Mouse (Mus musculus) embryo, embryonic 10 days (tissue): ENCODE results near the gene Fam168a.
"Not testable (repeated sequence)": the region's sequence is repeated elsewhere in the genome, so short reads cannot be mapped to it uniquely, and the experiment has no call there.

Experiments
- DNase-seq: peaks from one replicate; pipeline ENCODE4 v3.0.0-alpha.2; 2015; ENCODE audit warnings: low spot score

The Fam168a gene

DNA sequence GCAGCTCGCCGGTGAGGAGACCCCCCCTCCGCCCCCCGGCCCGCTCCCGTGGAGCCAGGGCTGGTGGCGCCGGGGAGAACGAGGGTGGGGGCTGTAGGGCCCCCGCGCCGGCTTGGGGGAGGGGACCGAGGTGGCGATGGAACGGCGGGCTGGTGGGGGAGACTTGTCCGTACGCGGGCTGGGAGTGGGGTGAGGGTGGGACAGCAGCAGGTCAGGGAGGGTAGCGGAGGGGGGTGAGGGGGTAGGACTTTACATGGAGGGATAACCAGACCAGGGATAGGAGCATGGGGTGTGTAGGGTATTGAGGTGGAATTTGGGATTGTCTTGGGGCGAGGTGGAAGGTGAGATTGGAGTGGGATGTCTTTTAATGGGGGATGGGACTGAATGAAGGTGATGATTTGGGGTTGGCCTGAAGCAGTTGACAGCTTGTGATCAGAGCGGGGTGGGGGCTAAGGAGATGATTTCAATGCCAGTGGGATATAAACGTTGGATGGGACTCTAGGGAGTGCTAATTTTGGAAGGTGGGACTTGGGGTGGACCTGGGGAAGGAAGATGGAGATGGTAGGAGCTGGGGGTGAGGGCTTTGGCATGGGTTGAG is 547 bp downstream of the Fam168a start:
- DNase-seq: no peak

- no peak for DNase-seq
Observed at GRCm38 (mm10) chr7:100718741-100719140, 12.3 kb downstream of the Fam168a start.

DNA sequence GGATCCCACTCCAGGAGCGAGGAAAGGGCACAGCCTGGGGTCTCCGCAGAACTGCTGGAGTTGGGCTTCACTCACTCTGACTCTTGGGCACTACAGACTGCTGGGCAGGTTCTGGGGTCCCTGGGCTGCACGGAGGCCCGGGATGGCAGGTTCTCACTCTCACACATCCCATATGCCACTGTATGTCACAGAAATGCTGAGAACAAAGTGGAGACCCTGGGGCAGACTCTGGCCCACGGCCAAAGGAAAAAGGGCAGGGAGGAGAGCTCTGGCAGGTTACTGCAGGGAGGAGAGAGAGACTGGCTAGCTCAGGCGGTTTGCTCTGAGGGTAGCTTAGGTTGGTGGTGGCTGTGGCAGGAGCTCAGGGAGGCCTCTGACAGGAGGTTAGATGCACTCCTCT is 15.8 kb downstream of the Fam168a start:
- no peak for DNase-seq

DNA sequence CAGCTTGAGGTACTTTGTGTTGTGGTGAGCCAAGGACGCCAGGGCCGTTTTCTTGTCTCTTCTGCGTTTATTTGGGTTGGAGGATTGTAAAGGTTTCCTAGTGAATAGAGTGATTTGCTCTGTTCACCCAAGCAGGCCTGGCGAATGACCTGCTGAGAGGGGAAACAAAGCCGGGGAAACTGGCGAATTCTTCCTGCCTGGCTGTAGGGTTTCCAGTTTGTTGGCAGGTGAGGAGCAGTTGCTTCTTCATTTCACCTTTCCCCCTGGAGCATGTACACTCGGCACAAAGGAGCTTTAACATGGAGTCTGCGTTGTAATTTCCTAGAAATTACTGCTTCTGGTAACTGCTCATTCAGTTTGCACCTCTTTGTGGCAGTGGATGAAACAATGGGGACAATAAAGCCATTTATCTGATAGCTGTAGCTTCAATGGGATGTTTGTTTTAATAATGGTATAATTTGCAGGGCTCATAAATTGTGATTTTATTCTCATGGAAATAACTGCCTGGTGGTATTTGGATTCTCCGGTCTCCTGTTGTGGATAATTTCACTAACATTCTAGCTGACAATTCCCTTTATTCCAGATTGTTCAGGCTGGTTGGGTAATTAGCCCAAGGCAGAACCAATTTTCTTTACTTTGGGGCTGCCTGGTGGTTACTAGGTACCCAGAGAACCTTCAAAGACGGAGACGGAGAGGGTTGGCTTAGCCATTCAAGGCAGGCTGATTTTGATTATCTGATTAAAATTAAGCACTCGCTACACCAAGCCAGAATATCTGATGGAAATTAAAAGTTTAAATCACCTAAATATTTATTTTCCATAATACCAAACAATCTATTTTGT is 17.2 kb downstream of the Fam168a start:
- DNase-seq: peak; percentile 21

GRCm38 (mm10) chr7:100727538-100728085 is 21.2 kb downstream of the Fam168a start:
- DNase-seq: no peak

GRCm38 (mm10) chr7:100729778-100730177 is 23.3 kb downstream of the Fam168a start:
- DNase-seq: no peak

DNA sequence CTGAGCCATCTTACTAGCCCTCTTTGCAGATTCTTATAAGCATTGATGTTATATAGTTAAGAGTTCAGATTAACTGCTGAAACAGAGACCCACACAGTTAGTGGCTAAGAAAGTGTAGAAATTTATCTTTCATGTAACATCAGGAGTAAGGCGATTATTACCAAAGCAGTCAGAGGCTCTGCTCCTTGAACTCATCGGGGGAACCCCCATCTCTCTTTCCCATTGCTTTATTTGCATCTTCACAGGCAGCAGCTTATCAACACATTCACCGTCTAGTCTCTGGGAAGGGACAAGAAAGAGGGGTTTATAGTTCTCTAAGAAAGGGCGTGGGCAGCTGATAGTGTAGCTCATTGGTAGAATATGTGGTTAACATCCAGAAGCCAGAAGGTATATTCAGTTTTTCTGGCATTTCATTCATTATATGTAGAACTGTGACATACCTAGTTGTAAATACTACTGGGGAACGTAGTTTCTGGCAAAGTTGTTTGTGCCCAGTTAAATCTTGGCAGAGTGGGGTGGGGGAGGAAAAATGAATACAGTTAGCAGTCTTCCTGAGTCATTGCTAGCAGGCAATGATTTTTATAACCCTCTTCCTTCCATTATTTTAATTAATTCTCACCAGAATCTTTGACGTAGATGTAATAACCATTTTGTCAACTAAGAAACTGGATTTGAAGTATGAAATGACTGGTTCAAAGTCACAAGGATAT is 26.1 kb downstream of the Fam168a start:
- no peak for DNase-seq

- peak; percentile 21 for DNase-seq
Observed at GRCm38 (mm10) chr7:100733051-100733813, 26.8 kb downstream of the Fam168a start.

DNA sequence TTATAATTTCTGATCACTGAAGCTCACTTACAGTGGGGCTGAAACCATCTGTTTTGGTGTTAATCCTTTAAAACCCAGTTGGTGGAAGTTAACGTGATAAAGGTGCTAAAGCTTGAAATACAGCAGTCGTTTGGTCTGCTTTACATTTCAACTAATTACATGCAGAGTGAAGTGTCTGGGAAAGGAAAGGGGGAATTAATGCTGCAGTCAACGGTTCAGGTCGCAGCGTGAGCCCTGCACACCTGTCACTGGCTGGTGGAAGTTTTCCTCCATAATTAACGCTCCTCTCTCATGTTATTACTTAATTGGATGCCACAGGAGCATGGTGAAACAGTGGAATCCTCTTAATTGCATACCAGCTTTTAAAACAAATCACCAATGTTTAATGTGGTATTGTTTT is 27.8 kb downstream of the Fam168a start:
- no peak for DNase-seq

GRCm38 (mm10) chr7:100734905-100735304 is 28.5 kb downstream of the Fam168a start:
- not testable (repeated sequence) for DNase-seq

DNA sequence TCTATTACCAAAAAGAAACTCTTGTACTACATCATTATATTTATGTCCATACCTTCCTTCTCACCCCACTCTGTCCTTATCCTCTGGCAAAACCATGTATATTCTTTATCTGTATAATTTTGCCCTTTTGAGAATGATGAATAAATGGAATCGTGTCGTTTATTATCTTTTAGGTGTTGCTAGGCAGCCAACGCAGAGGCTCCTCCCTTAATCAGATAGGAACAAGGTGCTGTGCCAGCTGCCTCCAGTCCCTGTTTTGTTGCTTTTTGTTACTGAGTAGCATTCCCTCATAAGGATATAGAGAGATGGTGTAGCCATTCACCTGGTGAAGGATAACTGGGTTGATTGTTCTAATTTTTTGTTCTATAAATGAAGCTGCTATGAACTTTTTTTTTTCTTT is 29.7 kb downstream of the Fam168a start:
- no peak for DNase-seq

DNA sequence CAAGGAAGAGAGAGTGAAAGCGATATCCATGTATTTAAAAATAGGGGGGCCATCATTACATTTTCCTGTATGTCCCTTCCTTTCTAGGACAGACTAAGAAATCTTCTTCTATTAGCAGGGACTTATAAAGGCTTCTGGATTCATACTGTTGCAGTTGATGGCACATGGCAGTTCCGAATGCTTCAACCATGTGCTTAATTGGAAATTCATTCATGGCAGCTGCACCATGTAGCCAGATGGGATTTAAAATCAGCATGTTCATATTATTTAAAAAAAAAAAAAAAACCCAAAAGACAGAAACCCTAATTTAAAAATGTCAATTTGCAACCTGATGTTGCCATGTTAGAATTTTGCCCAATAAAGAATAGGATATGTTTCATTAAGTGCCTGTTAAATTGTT is 37.9 kb downstream of the Fam168a start:
- DNase-seq: no peak

DNA sequence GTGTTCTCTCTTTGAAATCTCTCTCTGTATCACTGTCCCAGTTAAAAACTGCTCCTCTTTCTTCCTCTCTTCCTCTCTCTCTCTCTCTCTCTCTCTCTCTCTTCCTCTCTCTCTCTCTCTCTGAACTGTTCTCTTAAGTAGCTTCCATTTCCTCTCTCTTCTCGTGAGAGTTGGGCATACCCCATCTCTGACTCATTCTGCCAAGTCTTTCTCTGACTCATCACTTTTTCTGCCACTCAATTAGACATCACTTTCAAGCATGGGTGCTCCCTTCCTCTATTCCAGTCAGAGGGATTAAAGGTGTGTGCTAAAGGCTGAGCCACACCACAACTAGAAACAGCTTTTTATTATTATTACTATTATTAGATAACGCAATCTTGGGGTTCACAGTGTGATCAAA is 43.7 kb downstream of the Fam168a start:
- DNase-seq: no peak

DNA sequence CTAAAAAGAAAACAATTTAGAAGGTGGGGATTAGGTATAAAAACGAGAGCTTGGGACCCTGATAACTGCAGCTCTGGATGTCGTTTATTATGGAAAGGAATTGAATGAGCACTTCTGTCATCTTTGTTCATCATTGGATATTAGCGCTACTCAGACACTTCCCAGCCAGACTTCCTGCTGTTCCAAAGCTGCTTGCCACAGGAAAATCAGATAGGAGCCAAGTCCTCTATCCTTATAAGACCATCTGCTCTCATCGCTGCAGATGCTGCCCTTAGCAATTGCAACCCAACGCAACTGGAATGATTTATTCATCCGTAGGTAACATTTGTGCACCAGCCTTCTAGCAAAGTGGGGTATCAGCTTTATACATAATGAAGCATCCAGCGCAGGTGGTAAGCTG is 52.3 kb downstream of the Fam168a start:
- DNase-seq: no peak

GRCm38 (mm10) chr7:100762726-100763125 is 56.3 kb downstream of the Fam168a start:
- DNase-seq: no peak

DNA sequence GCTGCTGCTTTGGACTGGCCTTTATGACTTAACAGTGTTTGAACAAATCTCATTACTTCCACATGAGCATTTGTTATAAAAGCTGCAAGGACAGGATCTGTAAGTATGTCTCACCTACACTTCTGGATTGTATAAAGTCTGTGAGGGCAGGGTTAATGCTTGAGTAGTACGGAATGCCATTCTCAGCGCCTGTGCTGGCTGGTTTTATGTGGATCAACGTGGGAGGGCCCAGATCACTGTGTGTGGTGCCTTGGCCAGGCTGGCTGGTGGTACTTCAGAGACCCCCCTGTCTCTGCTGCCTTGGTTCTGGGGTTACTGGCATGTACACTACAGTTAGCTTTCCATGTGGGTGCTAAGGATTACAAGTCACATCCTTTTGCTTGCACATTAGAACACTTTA is 61.1 kb downstream of the Fam168a start:
- peak; percentile 12 for DNase-seq

GRCm38 (mm10) chr7:100768009-100768408 is 61.6 kb downstream of the Fam168a start:
- DNase-seq: no peak

DNA sequence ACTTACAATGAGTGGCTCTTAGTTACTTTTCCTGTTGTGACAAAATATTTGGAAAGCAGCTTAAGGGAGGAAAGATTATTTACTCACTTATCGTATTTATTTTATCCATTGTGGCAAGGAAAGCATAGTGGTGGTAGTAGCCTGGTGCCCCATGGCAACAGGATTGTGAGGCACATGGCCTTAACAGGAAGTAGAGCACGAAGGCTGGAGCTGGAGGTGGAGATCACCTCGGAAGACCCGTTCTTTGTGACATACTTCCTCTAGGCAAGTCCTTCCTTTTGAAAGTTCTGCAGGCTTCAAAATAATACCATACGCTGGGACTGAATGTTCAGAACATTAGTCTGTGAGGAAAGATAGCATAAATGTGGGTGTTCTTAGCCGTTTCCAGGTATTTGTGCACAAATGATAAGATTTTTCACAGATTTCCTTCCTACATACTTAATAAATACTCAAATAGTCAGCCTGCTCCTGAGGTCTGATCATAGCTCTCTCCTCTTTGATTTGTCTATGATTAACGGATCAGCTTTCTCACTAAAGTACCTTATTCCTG is 63.2 kb downstream of the Fam168a start:
- DNase-seq: no peak

GRCm38 (mm10) chr7:100770669-100771341 is 64.4 kb downstream of the Fam168a start:
- DNase-seq: no peak

DNA sequence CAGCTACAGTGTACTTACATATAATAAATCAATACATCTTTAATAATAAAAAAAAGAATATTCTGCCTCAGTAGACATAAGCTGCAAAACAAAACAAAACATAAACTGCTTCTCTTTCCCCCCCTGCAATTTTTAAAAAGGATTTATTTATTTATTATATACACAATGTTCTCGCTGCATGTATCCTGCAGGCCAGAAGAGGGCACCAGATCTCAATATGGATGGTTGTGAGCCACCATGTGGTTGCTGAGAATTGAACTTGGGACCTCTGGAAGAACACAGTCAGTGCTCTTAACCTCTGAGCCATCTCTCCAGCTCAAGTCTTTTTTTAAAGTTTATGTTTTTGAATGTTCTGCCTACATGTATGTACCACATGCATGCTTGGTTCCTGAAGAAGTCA is 67.8 kb downstream of the Fam168a start:
- no peak for DNase-seq

GRCm38 (mm10) chr7:100775810-100776209 is 69.4 kb downstream of the Fam168a start:
- DNase-seq: no peak
